Mouse (Mus musculus): ENCODE results near the gene Klhl11. TPM values are rescaled to one million over a fixed set of nuclear protein-coding genes. Genes with fewer than 3 reads are reported as not detected.

Gene Klhl11
- polyA plus RNA-seq (2014; fragmentation: Nextera tagmentation; extraction: Ambion mirVana), result 8.6 and 9.3 TPM in 2 replicates

- ATAC-seq (ENCODE audit: insufficient number of reproducible peaks, insufficient read depth, low FRiP score, low read depth), result peak; percentile 79
- Histone ChIP-seq H3K36me3 (ENCODE audit: control insufficient read depth, insufficient read depth, low read length) (peaks cover 21% of the 10 kb centered on the region), H3K27me3 (ENCODE audit: control insufficient read depth, insufficient read depth, low read length) (no peaks in the 10 kb centered on the region), H3K27ac (replicated peaks in 1 of 2; ENCODE audit: control insufficient read depth in 1 of 2, insufficient read depth in 1 of 2, low read depth in 2 of 2, low read length in 2 of 2) (peak within 1 kb of the TSS; percentile 73 to 78), H3K4me1 (ENCODE audit: control insufficient read depth in 2 of 2, insufficient read depth in 2 of 2, low read length in 2 of 2) (peaks cover 2 to 15% of the 10 kb centered on the region in 2 experiments; a peak in 2 of 4 replicates), H3K4me2 (ENCODE audit: low read length) (peak within 1 kb of the TSS; percentile 98), H3K9ac (ENCODE audit: low read length) (peak within 1 kb of the TSS; percentile 98), H3K4me3 (ENCODE audit: control insufficient read depth in 1 of 2, insufficient read depth in 1 of 2, low read depth in 1 of 2, low read length in 2 of 2) (peak within 1 kb of the TSS; percentile 88 to 90), H3K9me3 (ENCODE audit: control insufficient read depth, low read length) (no peaks in the 10 kb centered on the region)
- WGBS, result under 1% methylated on average over 83 of the region's 83 CpGs
These were observed at the start of gene Klhl11 for GRCm38 (mm10) chr11:100472197-100472934. TSS of gene Klhl11 (minus strand) at chr11:100472741.

GRCm38 (mm10) chr11:100520838-100521237 lies 48.3 kb upstream of the Klhl11 start:
- Histone ChIP-seq H3K9ac (ENCODE audit: low read length) (no peak overlapping the region), H3K4me3 (ENCODE audit: control insufficient read depth in 1 of 2, insufficient read depth in 1 of 2, low read depth in 1 of 2, low read length in 2 of 2) (no peak overlapping the region), H3K27me3 (ENCODE audit: control insufficient read depth, insufficient read depth, low read length) (no peaks in the 10 kb centered on the region), H3K36me3 (ENCODE audit: control insufficient read depth, insufficient read depth, low read length) (peaks cover 85% of the 10 kb centered on the region), H3K27ac (replicated peaks in 1 of 2; ENCODE audit: control insufficient read depth in 1 of 2, insufficient read depth in 1 of 2, low read depth in 2 of 2, low read length in 2 of 2) (no peak overlapping the region), H3K9me3 (ENCODE audit: control insufficient read depth, low read length) (no peaks in the 10 kb centered on the region), H3K4me1 (ENCODE audit: control insufficient read depth in 2 of 2, insufficient read depth in 2 of 2, low read length in 2 of 2) (peaks cover 4 to 6% of the 10 kb centered on the region in 2 experiments; a peak in 3 of 4 replicates), H3K4me2 (ENCODE audit: low read length) (no peak overlapping the region)
- WGBS, result 81% methylated on average over 15 of the region's 15 CpGs
- ATAC-seq (ENCODE audit: insufficient number of reproducible peaks, insufficient read depth, low FRiP score, low read depth), result no peak

DNA sequence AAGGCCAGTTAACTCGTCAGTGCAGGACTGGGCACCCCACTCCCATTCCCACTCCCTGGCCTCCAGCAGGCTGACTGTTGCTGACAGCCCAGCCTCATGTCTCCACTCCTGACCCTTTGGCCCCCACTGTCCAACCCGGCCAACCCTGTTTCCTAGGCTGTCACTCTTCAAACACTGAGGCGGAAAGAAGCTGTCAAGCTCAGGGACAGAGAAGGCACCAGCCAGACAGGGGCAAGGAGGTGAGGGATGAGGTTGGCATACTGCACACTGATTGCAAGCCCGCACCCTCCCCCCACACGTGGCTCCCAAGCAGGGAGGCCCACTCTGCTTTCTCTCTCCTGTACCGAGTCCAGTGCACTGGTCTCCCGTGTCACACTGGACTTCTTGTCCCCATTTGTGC lies 46.6 kb upstream of the Klhl11 start:
- 90% methylated on average over 7 of the region's 7 CpGs for WGBS
- Histone ChIP-seq H3K4me2 (ENCODE audit: low read length) (no peak overlapping the region), H3K4me3 (ENCODE audit: control insufficient read depth in 1 of 2, insufficient read depth in 1 of 2, low read depth in 1 of 2, low read length in 2 of 2) (no peak overlapping the region), H3K36me3 (ENCODE audit: control insufficient read depth, insufficient read depth, low read length) (peaks cover 100% of the 10 kb centered on the region), H3K4me1 (ENCODE audit: control insufficient read depth in 2 of 2, insufficient read depth in 2 of 2, low read length in 2 of 2) (no peaks in the 10 kb centered on the region), H3K27ac (replicated peaks in 1 of 2; ENCODE audit: control insufficient read depth in 1 of 2, insufficient read depth in 1 of 2, low read depth in 2 of 2, low read length in 2 of 2) (no peak overlapping the region), H3K9me3 (ENCODE audit: control insufficient read depth, low read length) (no peaks in the 10 kb centered on the region), H3K9ac (ENCODE audit: low read length) (no peak overlapping the region), H3K27me3 (ENCODE audit: control insufficient read depth, insufficient read depth, low read length) (no peaks in the 10 kb centered on the region)
- ATAC-seq (ENCODE audit: insufficient number of reproducible peaks, insufficient read depth, low FRiP score, low read depth), result no peak

DNA sequence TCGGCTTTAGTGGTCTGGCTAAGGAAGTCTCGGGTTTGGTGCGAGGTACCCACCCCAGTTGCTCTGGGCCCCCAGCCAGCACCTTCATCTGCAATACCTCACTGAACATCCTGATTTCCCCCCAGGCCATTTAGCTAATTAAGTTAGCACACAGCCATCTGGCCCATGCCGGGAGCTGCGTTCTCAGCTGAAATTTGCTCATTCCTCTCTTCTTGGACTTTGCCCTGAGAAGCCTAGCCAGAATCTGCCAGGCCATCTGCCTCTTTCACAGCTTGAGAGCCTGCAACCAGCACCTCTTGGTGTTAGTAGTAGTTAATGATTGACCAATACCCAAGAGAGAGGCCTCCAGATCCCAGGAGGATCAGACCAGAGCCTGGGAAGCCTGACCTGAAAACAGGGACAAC lies 45.6 kb upstream of the Klhl11 start:
- no peaks in the 10 kb centered on the region for H3K9me3 ChIP-seq (ENCODE audit: control insufficient read depth, low read length)
- WGBS, result 89% methylated on average over 5 of the region's 5 CpGs
- H3K4me2 ChIP-seq (ENCODE audit: low read length), result no peak overlapping the region
- H3K36me3 ChIP-seq (ENCODE audit: control insufficient read depth, insufficient read depth, low read length), result peaks cover 100% of the 10 kb centered on the region
- no peak for ATAC-seq (ENCODE audit: insufficient number of reproducible peaks, insufficient read depth, low FRiP score, low read depth)
- no peak overlapping the region for H3K4me3 ChIP-seq (ENCODE audit: control insufficient read depth in 1 of 2, insufficient read depth in 1 of 2, low read depth in 1 of 2, low read length in 2 of 2)
- no peak overlapping the region for H3K9ac ChIP-seq (ENCODE audit: low read length)
- no peak overlapping the region for H3K27ac ChIP-seq (replicated peaks in 1 of 2; ENCODE audit: control insufficient read depth in 1 of 2, insufficient read depth in 1 of 2, low read depth in 2 of 2, low read length in 2 of 2)
- H3K4me1 ChIP-seq (ENCODE audit: control insufficient read depth in 2 of 2, insufficient read depth in 2 of 2, low read length in 2 of 2), result no peaks in the 10 kb centered on the region
- H3K27me3 ChIP-seq (ENCODE audit: control insufficient read depth, insufficient read depth, low read length), result no peaks in the 10 kb centered on the region

DNA sequence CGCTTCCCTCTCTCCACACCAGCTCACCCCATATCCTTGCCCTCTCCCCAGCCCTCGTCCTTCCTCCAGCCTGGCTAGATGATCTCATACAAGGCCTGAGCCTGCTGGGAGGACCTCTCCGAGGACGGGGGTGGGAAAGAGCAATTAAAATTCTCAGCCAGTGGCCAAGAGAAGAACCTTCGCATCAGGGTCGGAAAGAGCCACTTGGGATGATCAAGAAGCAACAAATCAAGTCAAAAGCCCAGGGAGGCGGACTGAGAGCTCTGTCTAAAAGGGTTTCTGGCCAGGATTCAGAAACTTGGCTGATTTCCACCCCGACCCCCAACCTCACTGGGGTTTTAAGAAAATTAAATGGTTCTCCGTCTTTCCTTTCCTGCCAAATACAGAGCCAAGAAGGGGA lies 43.8 kb upstream of the Klhl11 start:
- no peak for ATAC-seq (ENCODE audit: insufficient number of reproducible peaks, insufficient read depth, low FRiP score, low read depth)
- peaks cover 100% of the 10 kb centered on the region for H3K36me3 ChIP-seq (ENCODE audit: control insufficient read depth, insufficient read depth, low read length)
- no peaks in the 10 kb centered on the region for H3K27me3 ChIP-seq (ENCODE audit: control insufficient read depth, insufficient read depth, low read length)
- WGBS, result 73% methylated on average over 9 of the region's 9 CpGs
- no peaks in the 10 kb centered on the region for H3K4me1 ChIP-seq (ENCODE audit: control insufficient read depth in 2 of 2, insufficient read depth in 2 of 2, low read length in 2 of 2)
- no peak overlapping the region for H3K27ac ChIP-seq (replicated peaks in 1 of 2; ENCODE audit: control insufficient read depth in 1 of 2, insufficient read depth in 1 of 2, low read depth in 2 of 2, low read length in 2 of 2)
- H3K9me3 ChIP-seq (ENCODE audit: control insufficient read depth, low read length), result no peaks in the 10 kb centered on the region
- H3K9ac ChIP-seq (ENCODE audit: low read length), result no peak overlapping the region
- no peak overlapping the region for H3K4me3 ChIP-seq (ENCODE audit: control insufficient read depth in 1 of 2, insufficient read depth in 1 of 2, low read depth in 1 of 2, low read length in 2 of 2)
- no peak overlapping the region for H3K4me2 ChIP-seq (ENCODE audit: low read length)

GRCm38 (mm10) chr11:100515789-100516188 lies 43.2 kb upstream of the Klhl11 start:
- Histone ChIP-seq H3K4me1 (ENCODE audit: control insufficient read depth in 2 of 2, insufficient read depth in 2 of 2, low read length in 2 of 2) (no peaks in the 10 kb centered on the region), H3K9ac (ENCODE audit: low read length) (no peak overlapping the region), H3K27ac (replicated peaks in 1 of 2; ENCODE audit: control insufficient read depth in 1 of 2, insufficient read depth in 1 of 2, low read depth in 2 of 2, low read length in 2 of 2) (no peak overlapping the region), H3K4me3 (ENCODE audit: control insufficient read depth in 1 of 2, insufficient read depth in 1 of 2, low read depth in 1 of 2, low read length in 2 of 2) (no peak overlapping the region), H3K4me2 (ENCODE audit: low read length) (no peak overlapping the region), H3K9me3 (ENCODE audit: control insufficient read depth, low read length) (no peaks in the 10 kb centered on the region), H3K27me3 (ENCODE audit: control insufficient read depth, insufficient read depth, low read length) (no peaks in the 10 kb centered on the region), H3K36me3 (ENCODE audit: control insufficient read depth, insufficient read depth, low read length) (peaks cover 100% of the 10 kb centered on the region)
- 90% methylated on average over 9 of the region's 9 CpGs for WGBS
- no peak for ATAC-seq (ENCODE audit: insufficient number of reproducible peaks, insufficient read depth, low FRiP score, low read depth)

DNA sequence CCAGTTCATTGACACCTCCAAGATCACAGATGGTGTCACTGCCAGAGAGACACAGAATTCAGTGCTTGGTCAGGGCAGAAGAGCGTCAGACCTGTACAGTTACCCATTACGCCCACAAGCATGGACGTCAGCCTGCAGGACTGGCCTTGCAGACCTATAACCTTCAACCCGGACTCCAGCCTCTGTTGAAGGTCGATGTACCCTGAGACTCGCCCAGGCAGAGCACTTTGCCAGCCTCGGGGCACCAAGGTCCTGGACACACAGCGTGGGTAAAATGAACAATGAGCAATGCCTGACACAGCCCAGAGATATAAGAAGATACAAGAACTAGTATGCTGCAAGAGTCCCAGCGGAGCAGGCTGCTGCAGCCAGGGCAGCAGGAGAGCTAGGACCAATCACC lies 42.5 kb upstream of the Klhl11 start:
- Histone ChIP-seq H3K9ac (ENCODE audit: low read length) (no peak overlapping the region), H3K4me2 (ENCODE audit: low read length) (no peak overlapping the region), H3K4me1 (ENCODE audit: control insufficient read depth in 2 of 2, insufficient read depth in 2 of 2, low read length in 2 of 2) (no peaks in the 10 kb centered on the region), H3K4me3 (ENCODE audit: control insufficient read depth in 1 of 2, insufficient read depth in 1 of 2, low read depth in 1 of 2, low read length in 2 of 2) (no peak overlapping the region), H3K36me3 (ENCODE audit: control insufficient read depth, insufficient read depth, low read length) (peaks cover 98% of the 10 kb centered on the region), H3K27ac (replicated peaks in 1 of 2; ENCODE audit: control insufficient read depth in 1 of 2, insufficient read depth in 1 of 2, low read depth in 2 of 2, low read length in 2 of 2) (no peak overlapping the region), H3K27me3 (ENCODE audit: control insufficient read depth, insufficient read depth, low read length) (no peaks in the 10 kb centered on the region), H3K9me3 (ENCODE audit: control insufficient read depth, low read length) (no peaks in the 10 kb centered on the region)
- no peak for ATAC-seq (ENCODE audit: insufficient number of reproducible peaks, insufficient read depth, low FRiP score, low read depth)
- WGBS, result 85% methylated on average over 9 of the region's 9 CpGs

DNA sequence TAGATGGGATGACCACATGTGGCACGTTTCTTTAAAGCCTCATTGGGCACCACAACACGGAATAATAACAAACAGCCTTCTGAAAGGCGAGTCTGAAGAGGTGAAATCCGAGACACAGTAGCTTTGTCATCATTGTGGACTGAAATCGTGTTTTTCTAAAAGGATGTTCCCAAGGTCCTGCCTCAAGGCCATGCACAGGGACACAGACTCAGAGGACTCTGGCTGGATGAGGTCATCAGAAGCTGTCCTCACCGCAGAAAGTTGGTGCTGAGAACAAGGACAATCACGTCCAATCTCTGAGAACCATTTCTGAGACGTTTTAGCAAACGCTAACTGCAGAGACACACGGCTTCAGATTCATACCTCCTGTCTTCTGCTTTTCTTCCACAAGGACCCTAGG lies 41.2 kb upstream of the Klhl11 start:
- Histone ChIP-seq H3K9me3 (ENCODE audit: control insufficient read depth, low read length) (no peaks in the 10 kb centered on the region), H3K36me3 (ENCODE audit: control insufficient read depth, insufficient read depth, low read length) (peaks cover 98% of the 10 kb centered on the region), H3K4me3 (ENCODE audit: control insufficient read depth in 1 of 2, insufficient read depth in 1 of 2, low read depth in 1 of 2, low read length in 2 of 2) (no peak overlapping the region), H3K27ac (replicated peaks in 1 of 2; ENCODE audit: control insufficient read depth in 1 of 2, insufficient read depth in 1 of 2, low read depth in 2 of 2, low read length in 2 of 2) (no peak overlapping the region), H3K4me2 (ENCODE audit: low read length) (no peak overlapping the region), H3K9ac (ENCODE audit: low read length) (no peak overlapping the region), H3K27me3 (ENCODE audit: control insufficient read depth, insufficient read depth, low read length) (no peaks in the 10 kb centered on the region), H3K4me1 (ENCODE audit: control insufficient read depth in 2 of 2, insufficient read depth in 2 of 2, low read length in 2 of 2) (no peaks in the 10 kb centered on the region)
- no peak for ATAC-seq (ENCODE audit: insufficient number of reproducible peaks, insufficient read depth, low FRiP score, low read depth)
- 86% methylated on average over 10 of the region's 10 CpGs for WGBS
